Mouse (Mus musculus) stomach, embryonic 14.5 days (tissue): ENCODE data around the gene Gm11444. TPM values are rescaled to one million over a fixed set of nuclear protein-coding genes. Genes with fewer than 3 reads are reported as not detected.

ENCODE experiments used
- ATAC-seq: fragments of 200-750 bp; cut with Nextera tagmentation; 2 replicates; pipeline ENCODE4 v1.8.0; 2017; ENCODE audit warnings: low read depth, moderate TSS enrichment; ENCODE audit not compliant: insufficient number of reproducible peaks, insufficient read depth, low FRiP score
- H3K27ac ChIP-seq: fragments of 300-500 bp; sonication (generic); 2 replicates; pipeline ENCODE4 v1.5.1; 2014; ENCODE audit warnings: mild to moderate bottlenecking, low read length, moderate library complexity, mixed read lengths
- H3K27me3 ChIP-seq: fragments of 300-500 bp; sonication (generic); 2 replicates; pipeline ENCODE4 v1.6.1; 2014; ENCODE audit warnings: low read length, control low read depth, mixed read lengths; ENCODE audit not compliant: control insufficient read depth, insufficient read depth
- H3K36me3 ChIP-seq: fragments of 300-500 bp; sonication (generic); 2 replicates; pipeline ENCODE4 v1.6.1; 2014; ENCODE audit warnings: mild to moderate bottlenecking, control low read depth, low read length, moderate library complexity, mixed read lengths; ENCODE audit not compliant: control insufficient read depth, insufficient read depth
- H3K4me1 ChIP-seq: fragments of 300-500 bp; sonication (generic); 2 replicates; pipeline ENCODE4 v1.6.1; 2014; ENCODE audit warnings: low read length, control low read depth, mixed read lengths; ENCODE audit not compliant: control insufficient read depth, insufficient read depth
- H3K4me2 ChIP-seq: fragments of 300-500 bp; sonication (generic); replicated peaks from 2 replicates; pipeline ENCODE4 v1.6.1; 2014; ENCODE audit warnings: low read depth, low read length, control low read depth
- H3K4me3 ChIP-seq: fragments of 300-500 bp; sonication (generic); 2 replicates; pipeline ENCODE4 v1.5.1; 2014; ENCODE audit warnings: low read depth, low read length, control low read depth
- H3K9ac ChIP-seq: fragments of 300-500 bp; sonication (generic); replicated peaks from 2 replicates; pipeline ENCODE4 v1.6.1; 2014; ENCODE audit warnings: low read depth, mild to moderate bottlenecking, control low read depth, low read length, moderate library complexity, mixed read lengths
- H3K9me3 ChIP-seq: fragments of 300-500 bp; sonication (generic); 2 replicates; pipeline ENCODE4 v1.6.1; 2016; ENCODE audit warnings: low read depth, low read length, control low read depth; ENCODE audit not compliant: control insufficient read depth
- WGBS: fragments of 180-500 bp; shearing (Covaris S2); extraction: QIAGEN DNeasy Blood & Tissue Kit; methylation state at CpG from one replicate; pipeline ENCODE4 v1.1.7; 2014; 5-methylcytosine and 5-hydroxymethylcytosine counted together
- polyA plus RNA-seq: library from polyadenylated mRNA; unstranded; fragments of >200 nt; fragmentation: Nextera tagmentation; extraction: Ambion mirVana; gene quantifications from 2 replicates; pipeline ENCODE4 v1.2.1, GENCODE M21; 2014

The Gm11444 gene
- polyA plus RNA-seq, 1 experiment from 2014 or later = not detected

DNA sequence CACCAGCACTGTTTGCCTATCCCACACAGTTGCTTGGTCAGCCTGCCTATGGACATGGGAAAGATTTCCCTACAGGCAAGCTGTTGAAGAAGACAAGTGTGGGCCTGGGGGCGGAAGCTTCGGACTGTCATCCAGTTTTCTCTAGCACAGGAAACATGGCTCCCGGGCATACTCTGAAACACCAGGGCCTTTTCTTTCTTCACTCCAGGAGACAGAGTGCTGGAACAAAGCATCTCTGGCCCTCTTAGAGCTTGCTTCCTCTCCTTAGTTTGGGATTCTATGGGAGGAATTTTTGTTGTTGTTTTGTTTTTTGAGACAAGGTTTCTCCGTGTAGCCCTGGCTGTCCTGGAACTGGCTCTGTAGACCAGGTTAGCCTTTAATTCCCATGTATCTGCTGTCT is 34.4 kb upstream of the Gm11444 start:
- WGBS = 74% methylated on average over 4 of the region's 4 CpGs
- no peak overlapping the region for H3K4me2 ChIP-seq
- no peak for ATAC-seq
- H3K27me3 ChIP-seq = peaks cover 51% of the 10 kb centered on the region
- H3K9me3 ChIP-seq = no peaks in the 10 kb centered on the region
- peaks cover 8% of the 10 kb centered on the region; the same call in 1 of the 2 replicates for H3K4me1 ChIP-seq
- H3K9ac ChIP-seq = no peak overlapping the region
- H3K4me3 ChIP-seq = no peak overlapping the region
- no peak overlapping the region for H3K27ac ChIP-seq
- H3K36me3 ChIP-seq = no peaks in the 10 kb centered on the region

- H3K36me3 ChIP-seq = no peaks in the 10 kb centered on the region
- H3K9ac ChIP-seq = no peak overlapping the region
- no peak for ATAC-seq
- no peaks in the 10 kb centered on the region for H3K27me3 ChIP-seq
- no peak overlapping the region for H3K27ac ChIP-seq
- no peaks in the 10 kb centered on the region for H3K4me1 ChIP-seq
- H3K4me2 ChIP-seq = no peak overlapping the region
- H3K4me3 ChIP-seq = no peak overlapping the region
- 64% methylated on average over 24 of the region's 24 CpGs for WGBS
- no peaks in the 10 kb centered on the region for H3K9me3 ChIP-seq
Observed at GRCm38 (mm10) chr11:85876059-85876788, 26.1 kb upstream of the Gm11444 start.

DNA sequence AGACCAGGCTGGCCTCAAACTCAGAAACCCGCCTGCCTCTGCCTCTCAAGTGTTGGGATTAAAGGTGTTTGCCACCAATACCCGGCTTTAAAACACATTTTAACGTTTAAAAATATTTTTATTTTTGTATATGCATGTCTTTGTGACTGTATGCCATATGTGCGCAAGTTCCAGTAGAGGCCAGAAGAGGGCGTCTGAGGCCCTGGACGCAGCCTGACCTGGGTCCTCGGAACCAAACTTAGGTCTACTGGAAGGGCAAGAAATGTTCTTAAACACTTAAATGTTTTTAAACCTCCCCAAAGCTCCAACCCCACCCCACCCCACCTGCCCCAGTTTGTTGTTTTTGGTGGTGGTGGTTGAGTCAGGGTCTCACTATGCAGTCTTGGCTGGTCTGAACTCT is 14.2 kb upstream of the Gm11444 start:
- Histone ChIP-seq H3K4me1 (no peaks in the 10 kb centered on the region), H3K27ac (no peak overlapping the region), H3K9ac (no peak overlapping the region), H3K36me3 (no peaks in the 10 kb centered on the region), H3K27me3 (no peaks in the 10 kb centered on the region), H3K9me3 (no peaks in the 10 kb centered on the region), H3K4me2 (no peak overlapping the region), H3K4me3 (no peak overlapping the region)
- WGBS = 34% methylated on average over 7 of the region's 7 CpGs
- no peak for ATAC-seq

DNA sequence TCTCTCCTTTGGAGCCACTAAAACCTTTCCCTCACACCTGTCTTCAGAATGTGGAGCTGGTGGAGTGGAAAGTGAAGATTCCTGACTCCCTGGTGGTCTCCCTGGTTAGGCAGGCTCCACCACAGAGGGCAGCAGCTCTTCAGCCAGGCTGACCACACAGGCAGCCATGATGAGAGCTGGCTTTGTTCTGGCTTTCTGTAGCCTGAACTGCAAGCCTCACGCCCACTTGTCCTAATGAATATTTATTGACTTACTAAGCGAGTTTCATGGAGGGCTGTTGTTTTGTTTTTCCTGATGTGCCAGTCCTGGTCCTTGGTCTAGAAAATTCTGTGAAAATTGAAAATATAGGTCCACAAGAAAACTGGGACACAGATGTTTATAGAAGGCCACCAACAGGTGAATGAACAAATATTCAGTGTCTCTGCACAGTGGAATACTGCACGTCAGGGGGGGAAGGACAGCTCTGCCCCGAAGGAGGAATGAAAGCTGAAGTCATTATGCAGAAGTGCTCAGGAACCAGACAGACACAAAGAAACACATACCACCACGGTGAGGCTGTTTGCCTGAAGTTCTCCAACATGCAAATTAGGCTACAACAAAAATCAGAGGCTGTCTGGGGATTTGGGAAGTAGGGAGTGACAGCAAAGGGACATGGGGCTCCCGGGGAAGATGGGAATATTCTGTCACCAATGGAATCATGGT is 8.0 kb upstream of the Gm11444 start:
- no peaks in the 10 kb centered on the region for H3K9me3 ChIP-seq
- no peak for ATAC-seq
- no peaks in the 10 kb centered on the region for H3K36me3 ChIP-seq
- no peak overlapping the region for H3K27ac ChIP-seq
- H3K9ac ChIP-seq = no peak overlapping the region
- H3K4me3 ChIP-seq = no peak overlapping the region
- H3K27me3 ChIP-seq = no peaks in the 10 kb centered on the region
- no peaks in the 10 kb centered on the region for H3K4me1 ChIP-seq
- H3K4me2 ChIP-seq = no peak overlapping the region
- 37% methylated on average over 6 of the region's 6 CpGs for WGBS

DNA sequence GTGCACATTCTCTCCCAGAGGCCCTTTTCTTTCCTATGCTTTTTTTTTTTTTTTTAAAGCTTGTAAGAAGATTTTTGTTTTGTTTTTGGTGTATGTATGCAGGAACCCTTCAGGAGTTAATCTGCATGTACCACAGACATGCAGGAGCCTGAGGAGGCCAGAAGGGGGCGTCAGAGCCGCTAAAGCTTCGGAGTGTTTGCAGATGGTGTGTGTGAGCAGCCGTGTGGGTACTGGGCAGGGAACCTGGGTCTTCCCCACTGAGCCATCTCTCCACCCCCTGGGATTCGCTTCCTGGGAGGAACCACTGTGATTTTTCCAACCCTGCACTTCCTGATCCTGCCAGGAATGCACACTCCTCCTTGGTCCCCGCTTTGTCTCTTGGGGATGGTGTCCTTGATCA is 625 bp upstream of the Gm11444 start:
- Histone ChIP-seq H3K27me3 (no peaks in the 10 kb centered on the region), H3K9me3 (no peaks in the 10 kb centered on the region), H3K27ac (no peak overlapping the region), H3K9ac (no peak overlapping the region), H3K36me3 (no peaks in the 10 kb centered on the region), H3K4me3 (no peak overlapping the region), H3K4me1 (no peaks in the 10 kb centered on the region), H3K4me2 (no peak overlapping the region)
- no peak for ATAC-seq
- 37% methylated on average over 6 of the region's 6 CpGs for WGBS

DNA sequence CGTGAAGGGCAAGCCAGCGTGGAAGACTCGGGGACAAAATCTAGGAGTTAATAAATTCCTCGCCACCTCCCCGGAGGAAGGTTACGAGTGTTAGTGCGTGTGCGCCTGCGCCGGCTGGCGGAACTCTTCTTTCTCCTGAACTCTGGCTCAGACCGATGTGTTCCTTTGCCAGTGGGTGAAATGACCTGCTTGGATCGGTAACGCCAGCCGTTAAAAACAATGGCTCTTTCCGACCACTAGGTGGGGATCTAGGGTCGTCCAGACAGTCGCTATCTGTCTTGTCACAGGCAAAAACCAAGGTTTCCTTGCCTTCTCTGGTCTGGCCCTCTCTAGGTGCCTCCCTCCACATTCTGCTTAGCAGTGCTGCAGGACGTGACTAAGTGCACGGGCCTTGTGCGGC is 1.1 kb downstream of the Gm11444 start:
- Histone ChIP-seq H3K36me3 (no peaks in the 10 kb centered on the region), H3K27ac (no peak overlapping the region), H3K9me3 (no peaks in the 10 kb centered on the region), H3K4me2 (peak overlapping the region; percentile 47), H3K9ac (no peak overlapping the region), H3K27me3 (no peaks in the 10 kb centered on the region), H3K4me1 (no peaks in the 10 kb centered on the region), H3K4me3 (peak overlapping the region; percentile 12; the same call in 1 of the 2 replicates)
- peak; percentile 60; the same call in 1 of the 2 replicates for ATAC-seq
- WGBS = 3% methylated on average over 21 of the region's 21 CpGs

DNA sequence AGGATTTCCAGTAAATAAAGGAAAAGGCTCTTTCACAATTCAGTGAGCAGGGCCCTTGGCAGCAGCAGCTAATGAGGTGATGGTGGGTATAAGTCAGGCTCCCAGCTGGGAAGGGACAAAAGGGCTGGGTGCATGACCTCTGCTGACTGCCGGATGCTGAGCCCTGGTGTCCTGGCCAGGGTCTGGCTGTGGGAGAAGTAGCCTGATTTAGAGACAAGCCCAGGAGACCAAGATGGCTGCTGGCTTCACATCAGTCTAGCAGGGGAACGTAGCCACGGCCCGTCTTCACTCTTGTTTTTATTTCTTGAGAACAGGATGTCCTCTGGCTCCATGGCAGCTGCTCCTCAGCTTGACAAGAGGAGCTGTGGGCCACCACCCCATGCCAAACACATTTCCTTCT is 3.6 kb downstream of the Gm11444 start:
- 74% methylated on average over 4 of the region's 4 CpGs for WGBS
- H3K9ac ChIP-seq = no peak overlapping the region

GRCm38 (mm10) chr11:85845921-85846320 is 4.2 kb downstream of the Gm11444 start:
- Histone ChIP-seq H3K4me1 (peaks cover 7% of the 10 kb centered on the region), H3K9ac (no peak overlapping the region), H3K27me3 (peaks cover 5% of the 10 kb centered on the region), H3K9me3 (no peaks in the 10 kb centered on the region), H3K4me2 (no peak overlapping the region), H3K27ac (no peak overlapping the region), H3K4me3 (no peak overlapping the region), H3K36me3 (no peaks in the 10 kb centered on the region)
- WGBS = 38% methylated on average over 5 of the region's 5 CpGs
- no peak for ATAC-seq

More for the DNA sequence above, 3.6 kb downstream of the Gm11444 start:
- peaks cover 6% of the 10 kb centered on the region for H3K4me1 ChIP-seq
- no peak overlapping the region for H3K4me3 ChIP-seq
- no peaks in the 10 kb centered on the region for H3K27me3 ChIP-seq
- no peak overlapping the region for H3K27ac ChIP-seq
- H3K36me3 ChIP-seq = no peaks in the 10 kb centered on the region
- H3K4me2 ChIP-seq = no peak overlapping the region
- ATAC-seq = no peak
- H3K9me3 ChIP-seq = no peaks in the 10 kb centered on the region
